Mouse (Mus musculus): ENCODE data around the gene Slc24a3.

GRCm38 (mm10) chr2:145248185-145248584 is 80.6 kb downstream of the Slc24a3 start:
- TF ChIP-seq CHD2 (IDR thresholded peaks at IDR 0.05; ENCODE audit: low read depth, low read length) (no peak), ZC3H11A (IDR thresholded peaks at IDR 0.05; ENCODE audit: borderline replicate concordance, low read depth, low read length) (no peak), HCFC1 (IDR thresholded peaks at IDR 0.05; ENCODE audit: borderline replicate concordance, insufficient read depth, low read length) (no peak), ZNF384 (IDR thresholded peaks at IDR 0.05; ENCODE audit: low read depth, low read length) (no peak)
